Mouse (Mus musculus) liver, adult 10 weeks (tissue): ENCODE measurements around the gene Olfr211. TPM values are rescaled to one million over a fixed set of nuclear protein-coding genes. Genes with fewer than 3 reads are reported as not detected.

ENCODE experiments used
- polyA plus RNA-seq: library from polyadenylated mRNA; stranded (reverse); fragments of 350-450 nt; fragmentation: Illumina TruSeq; extraction: RNeasy Lipid Tissue Mini Kit (QIAGEN cat#74804); gene quantifications from one replicate; pipeline ENCODE4 v1.2.3, GENCODE M21; 2014; ENCODE audit warnings: low read depth, low replicate concordance

Olfr211 gene
- not detected for polyA plus RNA-seq

DNA sequence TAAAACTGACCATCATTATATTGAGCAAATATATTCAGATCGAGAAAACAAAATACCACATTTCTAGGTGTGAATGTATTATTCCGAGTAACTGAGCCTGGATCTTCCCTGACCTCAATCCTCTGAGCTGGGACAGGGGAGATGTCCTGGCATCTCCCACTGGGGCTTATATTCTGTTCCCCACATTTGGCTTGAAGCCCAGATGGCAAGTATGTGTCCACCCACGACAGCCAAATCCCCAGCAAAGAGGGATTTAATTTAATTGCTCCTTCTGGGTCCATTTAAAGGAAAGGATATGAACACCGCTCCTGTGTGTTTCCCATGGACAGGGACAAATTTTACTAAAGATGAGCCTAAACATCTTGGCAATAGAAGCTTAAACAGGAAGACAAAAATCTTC is at the start of gene Olfr211:
TSS of gene Olfr211 (plus strand) at position 301 of the 400 bp plus-strand sequence.

DNA sequence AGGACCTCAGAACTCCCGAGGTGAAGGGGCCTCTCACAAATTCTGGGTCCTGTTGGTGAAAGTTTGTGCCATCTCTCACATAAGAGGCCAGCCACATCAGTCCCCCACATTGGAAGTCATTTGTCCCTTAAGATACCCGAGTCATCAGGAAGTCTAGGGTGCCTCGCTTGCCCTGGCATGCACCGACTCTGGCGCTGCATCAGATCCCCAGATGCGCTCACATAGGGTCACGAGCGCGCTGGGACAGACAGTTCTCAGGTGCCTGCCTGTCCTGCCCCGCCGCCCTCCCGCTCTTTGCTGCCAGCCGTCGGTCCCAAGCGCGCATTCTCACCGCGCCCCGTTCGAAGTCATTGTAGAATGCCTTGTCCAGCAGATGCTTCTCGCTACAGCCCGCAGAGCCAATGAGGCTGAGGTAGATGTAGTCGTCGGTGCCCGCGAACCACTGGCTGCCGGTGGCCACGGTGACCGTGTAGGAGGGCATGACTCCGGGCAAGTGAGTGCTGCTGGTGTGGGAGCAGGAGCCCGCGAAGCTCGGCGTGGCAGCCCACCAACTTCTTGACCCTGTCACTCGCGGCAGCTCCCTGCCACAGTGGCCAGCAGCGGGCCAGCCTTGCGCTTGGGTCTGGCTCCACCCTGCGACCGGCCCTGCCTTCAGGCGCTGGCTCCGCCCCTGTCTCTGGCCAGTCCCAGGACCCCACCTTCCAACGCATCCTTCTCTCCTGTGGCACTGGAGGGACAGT is 28.2 kb upstream of the Olfr211 start, which contains the start of gene Alox5:
TSS of gene Alox5 (minus strand) at position 635 of the 740 bp plus-strand sequence.

DNA sequence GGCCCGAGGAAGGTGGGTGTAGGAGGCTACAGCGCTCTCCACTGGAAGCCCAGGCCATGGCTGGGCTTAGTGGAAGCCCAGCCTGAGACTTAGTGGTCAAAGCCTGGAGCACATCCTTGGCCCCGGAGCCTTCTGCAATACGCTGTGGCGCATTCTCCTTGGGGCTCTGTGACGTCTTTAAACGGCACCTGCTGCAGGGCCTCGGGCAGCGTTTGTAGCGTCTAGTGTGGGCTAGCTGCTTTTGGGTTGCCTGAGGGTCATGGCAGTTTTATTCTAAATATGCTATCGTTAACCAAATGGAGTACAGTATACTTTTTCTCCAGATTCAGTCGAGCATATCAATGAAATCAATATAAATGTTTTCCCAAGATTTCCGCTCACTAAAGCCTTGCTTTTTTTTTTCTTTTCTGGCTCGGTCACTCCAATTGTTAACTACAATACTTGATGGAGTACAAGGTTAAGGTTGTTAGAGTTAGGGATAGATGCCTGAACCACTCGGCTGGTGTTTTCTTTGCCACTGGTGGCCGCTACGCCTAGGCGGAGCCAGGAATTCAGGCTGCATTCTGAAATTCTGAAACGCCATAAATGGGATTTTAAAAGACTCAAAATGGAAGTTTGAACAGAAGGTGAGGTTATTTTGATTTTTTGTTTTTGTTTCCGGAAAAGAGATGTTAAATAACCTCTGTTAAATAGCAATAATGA is 17.6 kb downstream of the Olfr211 start, which contains the start of gene Olfr212:
TSS of gene Olfr212 (plus strand) at position 215 of the 702 bp plus-strand sequence.

DNA sequence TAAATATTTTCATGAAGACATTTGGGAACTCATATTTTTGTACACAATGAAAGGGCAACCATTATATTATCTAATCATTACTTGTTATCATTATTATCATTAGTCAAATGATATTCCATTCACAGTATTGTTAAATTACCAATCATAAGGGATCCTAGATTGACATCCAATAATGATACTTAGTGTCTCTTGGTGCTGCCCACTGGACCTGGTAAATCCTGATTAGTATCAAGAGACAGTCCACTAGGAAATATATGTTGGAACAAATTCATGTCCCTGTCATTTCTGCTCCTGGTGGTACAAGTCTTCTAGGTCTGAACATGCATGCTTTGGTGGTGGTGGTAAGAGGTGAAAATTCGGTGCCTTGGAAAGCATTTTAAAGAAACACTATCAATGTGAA is 49.3 kb downstream of the Olfr211 start, which contains the start of gene Olfr213:
TSS of gene Olfr213 (plus strand) at position 301 of the 400 bp plus-strand sequence.

Other genes with a start within 250 kb of the Olfr211 start
- 30.7 TPM for gene Zfand4, start 224.9 kb upstream of the Olfr211 start, polyA plus RNA-seq
- 93.8 TPM for gene March8, start 151.1 kb upstream of the Olfr211 start, polyA plus RNA-seq
- not detected for gene Alox5, start 27.9 kb upstream of the Olfr211 start, polyA plus RNA-seq
- gene Olfr212, start 17.4 kb downstream of the Olfr211 start, polyA plus RNA-seq: not detected
- not detected for gene Olfr213, start 49.4 kb downstream of the Olfr211 start, polyA plus RNA-seq
- not detected for gene Gm5580, start 62.0 kb downstream of the Olfr211 start, polyA plus RNA-seq
- not detected for gene Olfr214, start 65.1 kb downstream of the Olfr211 start, polyA plus RNA-seq
- gene Olfr215, start 95.1 kb downstream of the Olfr211 start, polyA plus RNA-seq: not detected
- gene Zfp422, start 139.9 kb downstream of the Olfr211 start, polyA plus RNA-seq: 27.9 TPM
- 11.9 TPM for gene Depp1, start 161.5 kb downstream of the Olfr211 start, polyA plus RNA-seq
- 2.1 TPM for gene Rassf4, start 184.9 kb downstream of the Olfr211 start, polyA plus RNA-seq
- not detected for gene Tmem72, start 227.8 kb downstream of the Olfr211 start, polyA plus RNA-seq